Mouse (Mus musculus) lung, adult 10 weeks (tissue): ENCODE data around the gene Ago4. TPM values are rescaled to one million over a fixed set of nuclear protein-coding genes. Genes with fewer than 3 reads are reported as not detected.

Experiments used
- polyA plus RNA-seq: library from polyadenylated mRNA; stranded (reverse); fragments of 350-450 nt; fragmentation: Illumina TruSeq; extraction: RNeasy Lipid Tissue Mini Kit (QIAGEN cat#74804); gene quantifications from one replicate; pipeline ENCODE4 v1.2.3, GENCODE M21; 2014; ENCODE audit warnings: low read depth, low replicate concordance; ENCODE audit not compliant: insufficient read depth

Gene Ago4
- polyA plus RNA-seq, result 3.3 TPM

DNA sequence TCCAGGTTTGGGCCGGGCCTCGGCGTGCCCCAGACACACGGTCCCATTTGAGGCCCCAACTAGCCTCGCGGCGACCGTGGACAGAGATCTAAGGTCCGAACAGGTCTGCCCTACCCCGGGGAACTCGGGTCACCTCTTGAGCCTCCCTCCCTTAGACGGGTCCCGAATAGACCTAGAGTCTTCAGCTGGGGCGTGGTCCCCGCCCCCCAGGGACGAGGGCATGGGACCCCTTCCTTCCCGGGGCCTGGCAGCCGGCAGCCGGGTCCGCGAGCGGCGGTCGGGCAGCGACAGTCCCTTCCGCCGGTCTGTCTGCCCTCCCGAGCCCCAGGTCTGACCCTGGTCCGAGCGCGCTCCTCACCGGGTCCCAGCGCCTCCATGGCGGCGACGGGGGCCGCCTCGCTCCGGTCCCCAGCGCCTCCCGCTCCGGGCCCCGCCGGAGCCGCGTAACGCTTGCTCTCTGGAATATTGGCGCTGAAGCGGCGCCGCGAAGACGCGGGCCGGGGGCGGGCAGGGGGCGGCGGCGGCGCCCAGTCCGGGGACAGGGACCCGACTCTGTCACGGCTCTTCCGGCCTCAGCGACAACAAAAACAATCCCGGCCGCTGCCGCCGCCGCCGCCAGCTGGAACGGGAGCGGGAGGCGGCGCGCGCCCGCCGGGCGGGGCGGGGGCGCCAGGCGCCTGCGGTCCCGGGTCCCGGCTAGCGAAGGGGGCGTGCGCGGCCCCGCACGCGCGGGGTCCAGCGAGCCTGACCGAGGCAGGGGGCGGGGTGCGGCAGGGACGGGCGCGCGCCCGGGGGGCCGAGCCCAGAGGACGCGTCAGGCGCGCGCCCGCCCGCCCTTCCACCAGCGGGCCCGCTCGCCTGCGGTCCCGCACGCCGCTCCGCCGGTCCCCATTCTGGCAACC is at the start of gene Ago4:
Gene Ago4, minus strand, starts transcription at position 646 of the 902 bp plus-strand sequence.

DNA sequence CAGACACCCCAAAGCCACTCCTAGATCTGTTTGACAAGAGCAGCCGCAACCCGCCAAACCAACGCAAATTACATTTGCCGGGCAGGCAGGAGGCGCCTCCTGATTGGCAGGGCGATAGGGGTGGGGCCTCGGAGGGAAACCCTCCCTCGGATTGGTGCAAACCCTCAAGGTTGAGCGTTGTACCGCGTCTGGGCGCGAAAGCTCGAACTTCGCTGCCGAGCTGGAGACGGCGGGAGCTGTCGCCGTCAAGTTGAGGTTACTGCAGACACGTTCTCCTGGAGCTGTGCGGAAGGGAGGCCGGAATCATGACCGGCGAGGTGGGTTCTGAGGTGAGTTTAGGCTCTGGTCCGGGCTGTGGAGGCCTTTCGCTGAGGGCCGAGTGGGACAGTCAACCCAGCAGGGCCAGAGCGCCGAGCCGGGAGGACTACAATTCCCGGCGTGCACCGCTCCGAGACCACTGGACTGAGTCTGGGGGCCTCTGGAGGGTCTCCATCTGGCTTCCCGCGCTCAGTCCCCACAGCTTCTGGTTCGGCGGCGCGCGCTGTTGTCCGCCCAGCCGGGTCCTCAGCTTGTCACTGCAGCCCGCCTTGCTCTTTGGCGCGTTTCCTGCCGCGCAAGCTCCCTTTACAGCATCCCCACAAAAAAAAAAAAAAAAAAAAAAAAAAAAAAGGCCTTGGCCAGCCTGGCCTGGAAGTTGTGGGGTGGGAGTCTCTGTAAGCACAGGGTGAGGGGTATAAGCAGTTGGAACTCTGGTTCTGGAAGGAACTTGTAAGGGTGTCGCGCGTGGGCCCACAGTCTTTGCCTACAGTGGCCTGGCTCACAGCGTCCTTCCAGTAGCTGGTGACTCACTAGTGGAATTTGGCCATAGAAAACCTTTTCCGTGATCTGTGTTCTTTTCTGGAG is 23.8 kb upstream of the Ago4 start, which contains the start of gene Clspn:
Gene Clspn, plus strand, starts transcription at position 127 of the 903 bp plus-strand sequence.

DNA sequence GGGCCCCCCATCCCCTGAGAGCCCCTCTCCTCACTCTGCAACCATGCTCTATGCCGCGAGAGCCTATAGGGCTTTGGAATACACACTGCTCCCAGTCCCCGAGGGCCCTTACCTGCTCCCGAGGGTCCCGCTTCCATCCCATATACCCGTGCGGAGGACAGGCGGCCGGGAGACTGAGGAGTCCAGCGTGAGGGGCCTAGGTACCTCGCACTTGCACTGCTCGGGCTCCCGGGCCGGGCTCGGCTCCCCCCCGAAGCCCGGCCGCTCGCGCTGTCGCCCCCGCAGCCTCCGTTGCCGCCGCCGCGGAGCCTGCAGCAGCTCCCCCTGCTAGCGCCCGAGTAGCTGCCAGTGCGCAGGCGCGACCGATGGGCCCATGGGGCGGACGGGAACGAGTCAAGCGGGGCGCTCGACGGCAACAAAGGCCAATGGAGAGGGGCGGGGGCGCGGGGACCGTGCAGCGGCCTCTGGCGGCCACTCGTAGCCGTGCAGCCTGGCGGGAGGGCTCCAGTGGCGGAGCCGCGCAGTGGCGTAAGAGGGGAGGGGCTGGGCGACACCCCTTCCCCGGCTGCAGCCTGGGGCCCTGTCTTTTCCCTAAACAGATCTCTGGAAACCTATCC is 64.9 kb downstream of the Ago4 start, which contains the start of gene Ago1:
Gene Ago1, minus strand, starts transcription at position 299 of the 617 bp plus-strand sequence.

Other genes with a start within 250 kb of the Ago4 start
- 3.6 TPM for gene Col8a2, start 246.7 kb downstream of the Ago4 start, polyA plus RNA-seq
- gene Adprhl2, start 211.8 kb downstream of the Ago4 start, polyA plus RNA-seq, result 26.1 TPM
- gene Tekt2, start 207.8 kb downstream of the Ago4 start, polyA plus RNA-seq, result 11.0 TPM
- 1.4 TPM for gene Ago3, start 103.9 kb downstream of the Ago4 start, polyA plus RNA-seq
- 12.0 TPM for gene Ago1, start 64.9 kb downstream of the Ago4 start, polyA plus RNA-seq
- 0.30 TPM for gene Clspn, start 23.5 kb upstream of the Ago4 start, polyA plus RNA-seq
- gene 5730409E04Rik, start 76.3 kb upstream of the Ago4 start, polyA plus RNA-seq, result 11.2 TPM
- 133 TPM for gene Psmb2, start 144.2 kb upstream of the Ago4 start, polyA plus RNA-seq
- gene Tfap2e, start 202.8 kb upstream of the Ago4 start, polyA plus RNA-seq, result not detected
- gene Ncdn, start 220.0 kb upstream of the Ago4 start, polyA plus RNA-seq, result 8.6 TPM
- 12.1 TPM for gene AU040320, start 220.1 kb upstream of the Ago4 start, polyA plus RNA-seq